Comparison of ENCODE assay signal across 9 mouse cellular contexts in genomic region chr9:31684099-31684811, GRCm38 (mm10).
DNase-seq lines count a peak whose midpoint lies in the region; ATAC-seq and TF ChIP-seq lines count a peak whose summit lies in the region.
"Had no signal": no experiment of that assay in that cellular context is flagged by ENCODE, and none has a peak within 500 bp of the region (broad histone marks: within the 10 kb centered on the region; RNA-seq: fewer than 3 reads in every experiment).

No protein-coding gene starts in this region.

- no peaks in the 10 kb centered on the region for H3K9me3 ChIP-seq in heart, embryonic 11.5 days (replicated peaks; ENCODE audit: control insufficient read depth, low read length)
- H3K9me3 ChIP-seq in limb, embryonic 13.5 days, result no peaks in the 10 kb centered on the region
- no peaks in the 10 kb centered on the region for H3K9me3 ChIP-seq in stomach, postnatal 0 days (ENCODE audit: control insufficient read depth, low read length)

- peak overlapping the region; percentile 54; the same call in 1 of the 2 replicates for H3K4me2 ChIP-seq in heart, embryonic 11.5 days
- peak overlapping the region; percentile 12; the same call in 1 of the 2 replicates for H3K4me2 ChIP-seq in limb, embryonic 13.5 days (replicated peaks)
- H3K4me2 ChIP-seq in stomach, postnatal 0 days (replicated peaks; ENCODE audit: low read depth), result no peak overlapping the region

- TF ChIP-seq EP300 in stomach, postnatal 0 days (optimal IDR thresholded peaks at IDR 0.05), result no peak

- no peak for DNase-seq in heart, postnatal 36 days
- DNase-seq in urinary bladder, postnatal 14 days (ENCODE audit: low spot score), result peak; percentile 17
- no peak for DNase-seq in urinary bladder, postnatal 36 days (ENCODE audit: low spot score in 2 of 2)
- DNase-seq in stomach, postnatal 0 days (ENCODE audit: low spot score), result no peak
- no peak for DNase-seq in spleen, postnatal 14 days (ENCODE audit: low spot score in 2 of 2)
- DNase-seq: thymus, adult 2 months had no signal

- intact Hi-C loops in heart, postnatal 36 days (cut with DNase I), result no loop called here

- H3K27ac ChIP-seq in heart, embryonic 11.5 days (ENCODE audit: low read depth, low read length), result no peak overlapping the region
- no peak overlapping the region for H3K27ac ChIP-seq in limb, embryonic 13.5 days
- no peak overlapping the region for H3K27ac ChIP-seq in stomach, postnatal 0 days (replicated peaks)

- 0 out of 2 replicates have a peak, but pooled peaks cover 2% of the 10 kb centered on the region for H3K27me3 ChIP-seq in heart, embryonic 11.5 days (ENCODE audit: control insufficient read depth, insufficient read depth, low read length)
- H3K27me3 ChIP-seq in limb, embryonic 13.5 days, result peaks cover 13% of the 10 kb centered on the region
- H3K27me3 ChIP-seq in stomach, postnatal 0 days (ENCODE audit: control insufficient read depth, insufficient read depth, low read length), result no peaks in the 10 kb centered on the region

- peaks cover 10% of the 10 kb centered on the region for H3K4me1 ChIP-seq in heart, embryonic 11.5 days (ENCODE audit: control insufficient read depth, insufficient read depth, low read length)
- H3K4me1 ChIP-seq in limb, embryonic 13.5 days, result peaks cover 52% of the 10 kb centered on the region
- peaks cover 7% of the 10 kb centered on the region; the same call in 1 of the 2 replicates for H3K4me1 ChIP-seq in stomach, postnatal 0 days (replicated peaks; ENCODE audit: control insufficient read depth, insufficient read depth)

- 49% methylated on average over 16 of the region's 18 CpGs for WGBS in heart, embryonic 11.5 days (ENCODE audit: insufficient replicate concordance)
- 35% methylated on average over 17 of the region's 18 CpGs for WGBS in limb, embryonic 13.5 days
- 33% methylated on average over 16 of the region's 18 CpGs for WGBS in stomach, postnatal 0 days

- H3K4me3 ChIP-seq in heart, embryonic 11.5 days (ENCODE audit: low read depth, low read length), result no peak overlapping the region
- H3K4me3 ChIP-seq in limb, embryonic 13.5 days, result no peak overlapping the region
- H3K4me3 ChIP-seq in stomach, postnatal 0 days (ENCODE audit: low read depth, low read length), result no peak overlapping the region

- no peak overlapping the region for H3K9ac ChIP-seq in heart, embryonic 11.5 days (ENCODE audit: low read depth, low read length)
- no peak overlapping the region for H3K9ac ChIP-seq in limb, embryonic 13.5 days
- H3K9ac ChIP-seq in stomach, postnatal 0 days (ENCODE audit: low read length), result no peak overlapping the region

- no peak for TF ChIP-seq CTCF in stomach, postnatal 0 days (IDR thresholded peaks at IDR 0.05; ENCODE audit: low read depth)

- ATAC-seq in heart, embryonic 11.5 days (replicated peaks; ENCODE audit: insufficient number of reproducible peaks, low FRiP score, low TSS enrichment), result no peak
- ATAC-seq in limb, embryonic 13.5 days (ENCODE audit: low FRiP score, low read depth), result no peak
- ATAC-seq in stomach, postnatal 0 days (ENCODE audit: low FRiP score, low TSS enrichment), result peak; percentile 28; the same call in 1 of the 2 replicates
- no peak for ATAC-seq in monocyte, adult 5-6 weeks (replicated peaks; ENCODE audit: insufficient number of reproducible peaks, low FRiP score, low TSS enrichment, poor library complexity, severe bottlenecking)

- H3K36me3 ChIP-seq in heart, embryonic 11.5 days (ENCODE audit: control insufficient read depth, insufficient read depth, low read length), result no peaks in the 10 kb centered on the region
- H3K36me3 ChIP-seq in limb, embryonic 13.5 days, result no peaks in the 10 kb centered on the region
- H3K36me3 ChIP-seq in stomach, postnatal 0 days (ENCODE audit: control insufficient read depth, insufficient read depth, low read length), result no peaks in the 10 kb centered on the region
